Mouse (Mus musculus) urinary bladder, postnatal 25 days (tissue): ENCODE data around the gene Fam110a.

Experiments
- DNase-seq: peaks from one replicate; pipeline ENCODE4 v3.0.0; 2022; ENCODE audit warnings: low spot score

Gene Fam110a

DNA sequence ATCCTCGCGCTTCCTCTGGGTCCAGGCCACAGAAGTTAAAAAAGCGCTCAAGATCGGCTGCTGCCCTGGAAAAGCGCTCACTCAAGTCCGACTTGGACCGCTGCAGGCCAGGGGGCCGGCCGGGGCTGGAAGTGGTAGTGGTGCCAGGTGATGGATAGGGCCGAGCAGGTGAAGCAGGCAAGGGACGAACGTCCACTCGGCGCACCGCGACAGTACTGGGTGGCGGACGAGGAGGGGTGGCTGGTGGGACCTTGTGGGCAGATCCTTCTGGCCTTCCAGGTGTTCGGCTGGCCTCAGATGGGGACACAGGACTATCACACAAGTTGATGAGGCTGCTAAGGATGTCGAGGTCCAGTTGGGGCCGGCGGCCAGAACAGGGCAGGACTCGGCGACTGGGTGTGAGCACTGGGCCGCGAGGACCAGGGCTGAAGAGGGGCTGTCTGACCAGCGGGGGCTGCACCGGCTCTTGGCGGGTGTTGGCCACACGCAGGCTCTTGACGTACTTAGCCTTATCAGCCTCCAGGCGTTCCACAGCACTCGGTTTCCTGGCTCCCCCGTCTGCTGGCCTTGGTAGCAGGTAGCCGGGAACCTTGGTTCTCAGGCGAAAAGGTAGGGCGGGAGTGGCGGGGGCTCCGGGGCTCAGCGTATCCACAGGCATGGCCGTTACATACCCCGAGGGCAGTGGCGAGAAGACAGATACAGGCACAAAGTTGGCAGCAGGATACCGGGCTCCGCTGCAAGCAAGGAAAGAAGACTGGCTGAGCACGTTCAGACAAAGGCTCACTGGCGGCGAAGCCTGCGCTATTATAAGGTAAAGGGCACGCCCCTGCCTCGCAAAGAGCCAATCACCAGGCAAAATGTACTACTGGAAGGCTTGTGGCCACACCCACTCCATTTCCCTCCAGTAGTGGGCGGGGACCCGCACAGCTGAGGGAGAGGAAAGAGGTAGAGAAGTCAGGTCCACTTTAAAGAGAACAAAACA, 9.5 kb downstream of the Fam110a start:
- DNase-seq: peak; percentile 68

DNA sequence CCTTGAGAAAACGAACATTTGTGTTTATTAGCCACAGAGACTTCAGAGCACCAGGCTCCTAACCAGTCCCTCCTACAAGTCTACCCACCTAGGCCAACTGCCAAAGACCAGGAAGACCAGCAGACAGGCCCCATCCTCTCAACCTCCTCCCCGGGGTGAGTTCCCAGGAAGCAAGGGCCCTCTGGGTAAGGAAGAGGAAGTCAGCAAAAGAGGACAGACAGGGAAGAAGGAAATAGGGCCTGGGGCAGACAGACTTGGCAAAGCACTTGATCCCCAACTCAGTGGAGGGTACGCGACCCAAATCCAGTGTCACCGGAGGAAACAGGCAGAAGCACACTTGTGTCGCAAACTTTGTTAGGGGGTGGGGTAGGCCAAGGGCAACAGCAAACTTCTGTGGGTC, 10.6 kb downstream of the Fam110a start:
- no peak for DNase-seq

DNA sequence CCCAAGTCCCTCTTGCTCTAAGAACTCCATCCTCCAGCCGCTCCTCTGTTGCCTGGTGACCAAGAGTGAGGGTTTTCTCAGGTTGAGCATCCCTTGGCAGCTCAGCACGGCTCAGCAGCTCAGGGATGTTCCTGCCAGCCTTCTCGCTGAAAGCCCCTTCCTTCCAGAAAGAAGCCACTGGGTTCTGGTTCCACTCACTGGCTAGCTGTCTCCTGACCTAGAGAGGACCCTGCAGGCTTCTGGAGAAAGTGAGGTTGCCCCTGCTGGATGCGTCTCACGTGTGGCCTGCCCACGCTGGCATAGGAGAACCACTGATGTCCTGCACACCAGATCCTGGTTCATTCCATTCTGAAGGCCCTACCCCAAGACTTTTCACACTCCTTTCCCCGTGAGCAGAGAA, 11.0 kb downstream of the Fam110a start:
- no peak for DNase-seq

GRCm38 (mm10) chr2:151968451-151968850, 11.6 kb downstream of the Fam110a start:
- no peak for DNase-seq

- DNase-seq: no peak
Observed at GRCm38 (mm10) chr2:151967792-151968191, 12.2 kb downstream of the Fam110a start.

DNA sequence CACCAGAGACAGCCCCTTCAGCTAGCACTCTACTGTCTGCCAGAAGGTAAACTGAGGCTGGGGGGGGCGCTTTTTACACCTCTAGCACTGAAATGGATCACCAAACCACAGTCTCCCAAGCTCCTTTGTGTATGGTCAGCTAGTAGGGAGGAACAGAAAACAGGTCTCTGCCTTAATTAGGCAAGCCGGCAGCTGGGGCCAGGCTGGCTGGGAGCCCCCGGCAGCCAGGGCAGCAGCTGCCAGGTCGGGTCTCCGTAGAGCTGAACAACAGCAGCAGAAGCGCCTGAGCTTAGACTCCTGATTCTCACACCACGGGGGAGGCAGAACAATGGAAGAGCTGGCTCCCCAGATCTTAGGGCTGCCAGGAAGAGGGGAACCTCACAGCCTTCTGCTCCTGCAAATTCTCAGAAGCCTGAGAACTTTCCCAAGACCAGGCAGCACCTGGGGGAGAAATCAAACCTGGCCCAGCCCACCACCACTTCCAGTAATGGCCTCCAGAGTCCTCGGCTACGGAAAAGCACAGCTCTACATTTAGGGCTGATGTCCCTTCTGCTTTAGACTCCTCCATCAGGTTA, 12.8 kb downstream of the Fam110a start:
- DNase-seq: no peak

GRCm38 (mm10) chr2:151964052-151964451, 16.0 kb downstream of the Fam110a start:
- no peak for DNase-seq

DNA sequence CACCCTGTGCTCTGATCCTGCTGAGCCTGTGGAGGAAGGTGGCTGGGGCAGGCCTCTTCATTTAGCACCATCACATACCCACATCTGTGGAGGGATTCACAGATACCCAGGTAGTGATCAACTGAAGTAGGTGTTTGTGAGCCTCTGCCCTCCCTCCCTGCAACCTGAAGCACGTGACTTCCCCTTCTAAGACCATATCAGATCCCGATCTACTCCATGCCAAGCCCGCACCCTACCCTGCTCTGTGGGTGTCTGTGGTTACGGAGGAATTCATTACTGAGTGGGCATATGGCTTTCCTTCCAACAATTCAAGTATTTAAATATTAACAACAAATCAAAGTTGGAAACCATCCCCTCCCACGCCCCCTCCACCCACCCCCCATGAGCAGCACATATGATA, 16.7 kb downstream of the Fam110a start:
- no peak for DNase-seq

DNA sequence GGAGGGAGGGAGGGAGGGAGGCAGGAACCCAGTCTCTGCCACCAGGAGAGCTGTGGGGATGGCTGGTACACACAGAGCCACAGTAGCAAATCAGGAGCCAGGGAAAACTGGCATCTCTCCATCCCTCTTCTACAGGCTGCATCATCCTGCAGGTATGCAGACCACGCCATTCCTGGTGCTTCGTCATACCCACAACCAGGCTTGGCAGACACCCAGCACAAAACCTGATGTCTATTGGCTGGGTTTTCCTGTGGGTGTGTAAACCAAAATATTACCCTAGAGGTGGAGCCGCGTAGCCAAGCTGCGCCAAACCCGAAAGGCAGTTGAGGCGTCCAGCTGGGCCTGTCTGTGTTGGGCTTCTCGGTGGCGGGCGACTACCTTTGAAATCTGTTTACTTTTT, 17.5 kb downstream of the Fam110a start:
- DNase-seq: peak; percentile 79

GRCm38 (mm10) chr2:151961284-151962196, 18.5 kb downstream of the Fam110a start:
- no peak for DNase-seq

DNA sequence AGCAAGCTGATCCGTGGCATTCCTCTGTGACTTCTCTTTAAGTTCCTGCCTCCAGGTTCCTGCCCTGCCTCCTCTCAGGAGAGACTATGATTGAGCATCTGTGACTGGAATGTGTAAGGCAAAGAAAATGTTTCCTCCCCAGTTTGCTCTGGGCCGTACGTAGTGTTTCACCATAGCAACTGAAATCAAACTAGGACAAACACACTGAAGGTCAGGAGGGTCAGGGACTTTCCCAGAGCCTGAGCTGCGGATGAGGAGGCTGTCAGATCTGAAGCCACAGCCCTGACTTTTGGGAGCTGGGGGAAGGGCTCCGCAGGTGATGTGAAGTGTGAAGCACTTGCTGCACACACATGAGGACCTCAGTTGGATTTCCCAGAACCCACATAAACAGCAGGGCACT, 20.7 kb downstream of the Fam110a start:
- no peak for DNase-seq

DNA sequence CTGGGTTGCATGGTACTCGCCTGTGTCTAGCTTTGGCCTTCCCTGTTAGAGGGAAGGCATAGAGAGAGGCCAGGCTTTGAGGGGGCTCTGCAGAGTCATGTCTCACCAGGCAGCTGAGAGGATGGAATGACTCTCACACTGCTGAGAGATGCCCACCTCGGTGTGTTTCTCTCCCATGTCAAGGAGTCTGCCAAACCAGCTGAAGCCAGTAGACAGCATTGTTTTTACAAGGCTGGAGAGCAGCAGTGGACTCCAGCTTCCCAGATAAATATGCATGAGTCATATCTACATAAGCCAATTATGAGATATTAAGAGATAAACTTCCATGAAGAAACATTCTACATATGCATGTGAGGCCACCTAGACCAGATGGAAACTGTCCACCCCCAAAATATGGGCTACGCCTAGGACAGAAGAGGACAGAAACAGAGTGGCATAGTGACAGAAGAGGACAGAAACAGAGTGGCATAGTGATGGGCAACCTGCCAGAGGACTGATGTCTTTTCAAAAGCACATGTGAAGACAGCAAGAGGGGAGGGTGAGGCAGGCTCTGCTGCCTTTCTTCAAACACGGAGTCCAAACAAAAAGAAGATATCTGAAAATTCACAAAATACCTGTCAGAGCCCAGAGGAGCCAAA, 23.4 kb downstream of the Fam110a start:
- no peak for DNase-seq

- DNase-seq: no peak
Observed at GRCm38 (mm10) chr2:151953665-151954064, 26.4 kb downstream of the Fam110a start.

GRCm38 (mm10) chr2:151949082-151949774, 30.8 kb downstream of the Fam110a start:
- no peak for DNase-seq

DNA sequence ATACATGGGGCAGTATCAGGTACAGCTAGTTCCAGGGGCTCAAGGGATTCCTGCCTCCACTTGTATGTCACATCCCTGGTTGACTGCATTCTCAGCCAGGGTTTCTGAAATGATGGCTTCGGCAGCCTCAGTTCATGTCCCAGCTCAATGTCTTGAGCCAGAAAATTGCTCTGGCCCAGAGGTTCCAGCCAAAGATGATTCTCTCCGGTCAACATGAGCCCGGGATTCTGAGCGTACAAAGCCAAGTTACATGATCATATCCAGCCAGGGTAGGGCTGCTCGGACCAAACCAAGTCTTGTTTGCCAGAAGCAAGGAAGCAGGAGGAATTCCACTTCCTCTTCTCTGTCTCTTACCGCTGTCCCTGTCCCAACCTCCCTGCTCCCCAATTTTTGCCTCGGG, 31.7 kb downstream of the Fam110a start:
- no peak for DNase-seq

GRCm38 (mm10) chr2:151947617-151948016, 32.4 kb downstream of the Fam110a start:
- no peak for DNase-seq

DNA sequence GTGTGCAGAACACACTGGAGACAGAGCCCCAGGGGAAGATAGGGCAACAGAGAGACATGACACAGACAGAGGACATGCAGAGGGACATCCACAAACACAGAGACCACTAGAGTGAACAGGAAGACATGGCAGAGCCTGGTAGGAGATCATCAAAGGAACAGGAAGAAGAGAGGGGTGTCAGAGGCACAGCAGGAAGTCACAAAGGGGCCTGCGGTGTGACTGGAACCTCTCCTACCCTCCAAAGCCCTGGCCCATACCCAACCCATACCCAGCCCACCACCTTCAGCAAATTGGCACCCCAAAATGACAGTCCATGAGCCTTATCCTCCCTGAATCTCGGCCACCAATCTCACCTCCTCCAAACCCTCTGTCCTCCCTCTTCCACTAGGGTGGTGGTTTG, 35.9 kb downstream of the Fam110a start:
- no peak for DNase-seq

DNA sequence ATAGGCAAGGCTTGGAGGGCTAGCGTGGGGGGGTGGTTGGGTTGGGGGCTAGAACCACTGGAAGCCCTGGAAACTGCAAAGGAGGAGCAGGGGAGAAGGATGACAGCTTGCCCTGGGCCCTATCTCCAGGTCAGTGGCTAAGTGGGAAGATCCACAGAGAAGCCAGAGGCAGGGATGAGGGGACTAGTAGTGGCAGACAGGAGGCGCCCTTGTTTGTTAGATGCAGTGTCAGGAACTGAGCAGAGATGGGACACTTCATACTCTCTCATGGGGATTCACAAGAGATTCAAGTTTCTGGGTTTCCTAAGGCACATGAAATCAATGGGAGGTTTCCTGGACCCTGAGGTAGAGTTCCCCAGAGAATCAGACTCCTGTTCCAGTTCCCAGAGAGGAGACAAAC, 38.8 kb downstream of the Fam110a start:
- no peak for DNase-seq

DNA sequence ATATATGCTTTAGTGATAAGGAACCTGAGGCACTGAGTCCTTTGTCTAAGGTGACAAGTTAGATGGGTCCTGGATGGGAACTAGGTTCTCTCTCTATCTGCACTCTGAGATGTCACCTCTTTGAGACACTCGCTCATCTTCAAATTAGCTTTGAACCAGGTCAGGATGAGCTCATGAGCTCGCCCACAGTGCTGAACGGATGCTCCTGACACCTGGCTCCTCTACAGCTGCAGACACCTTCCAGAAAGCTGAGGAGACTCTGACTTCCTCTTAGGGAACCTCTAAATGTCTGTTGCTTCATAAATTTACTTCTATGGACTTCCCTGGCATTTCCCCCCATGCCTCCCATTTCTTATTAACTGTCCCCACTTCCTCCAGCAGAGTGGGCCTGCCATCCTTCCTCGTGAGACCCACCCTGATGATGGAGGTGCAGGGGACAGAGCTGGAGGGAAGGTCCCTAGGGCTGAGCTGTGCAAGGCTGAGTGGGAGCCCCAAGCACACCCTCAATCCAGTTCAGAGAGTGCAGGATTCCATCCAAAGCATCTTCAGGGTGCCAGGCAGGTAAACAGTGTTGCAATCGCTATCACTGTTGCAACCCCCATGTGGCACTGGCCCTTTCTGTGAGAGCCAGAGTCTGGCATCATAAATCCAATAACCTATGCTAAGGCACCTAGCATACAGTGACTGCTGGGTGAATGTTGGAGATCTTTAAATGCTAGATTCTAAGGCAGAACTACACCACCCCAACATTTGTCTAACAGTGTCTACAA, 40.2 kb downstream of the Fam110a start:
- DNase-seq: no peak

- peak; percentile 43 for DNase-seq
Observed at GRCm38 (mm10) chr2:151938780-151939200, 41.2 kb downstream of the Fam110a start.
